Mouse (Mus musculus): ENCODE measurements around the gene D10Wsu102e. TPM values are rescaled to one million over a fixed set of nuclear protein-coding genes. Genes with fewer than 3 reads are reported as not detected.
"Not testable (repeated sequence)": the region's sequence is repeated elsewhere in the genome, so short reads cannot be mapped to it uniquely, and the experiment has no call there.

D10Wsu102e gene
- polyA plus RNA-seq, 1 experiment from 2014 or later: 0.20 TPM

DNA sequence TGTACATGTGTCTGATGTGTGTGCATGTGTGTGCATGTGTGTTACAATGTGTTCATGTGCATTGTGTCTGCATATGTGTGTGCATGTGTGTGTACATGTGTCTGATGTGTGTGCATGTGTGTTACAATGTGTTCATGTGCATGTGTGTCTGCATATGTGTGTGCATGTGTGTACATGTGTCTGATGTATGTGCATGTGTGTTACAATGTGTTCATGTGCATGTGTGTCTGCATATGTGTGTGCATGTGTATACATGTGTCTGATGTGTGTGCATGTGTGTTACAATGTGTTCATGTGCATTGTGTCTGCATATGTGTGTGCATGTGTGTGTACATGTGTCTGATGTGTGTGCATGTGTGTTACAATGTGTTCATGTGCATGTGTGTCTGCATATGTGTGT is 164.2 kb downstream of the D10Wsu102e start:
- not testable (repeated sequence) for H3K27me3 ChIP-seq (ENCODE audit: control insufficient read depth, insufficient read depth, low read depth, low read length); H3K9me3 ChIP-seq (replicated peaks; ENCODE audit: control insufficient read depth, low read length); H3K27ac ChIP-seq (ENCODE audit: low read length); H3K36me3 ChIP-seq (ENCODE audit: control insufficient read depth, insufficient read depth); H3K4me1 ChIP-seq (ENCODE audit: control insufficient read depth, low read depth, low read length); H3K4me2 ChIP-seq (ENCODE audit: low read depth, low read length); H3K9ac ChIP-seq (ENCODE audit: low read depth, low read length); H3K4me3 ChIP-seq (ENCODE audit: low read depth, low read length); ATAC-seq (ENCODE audit: low read depth)

DNA sequence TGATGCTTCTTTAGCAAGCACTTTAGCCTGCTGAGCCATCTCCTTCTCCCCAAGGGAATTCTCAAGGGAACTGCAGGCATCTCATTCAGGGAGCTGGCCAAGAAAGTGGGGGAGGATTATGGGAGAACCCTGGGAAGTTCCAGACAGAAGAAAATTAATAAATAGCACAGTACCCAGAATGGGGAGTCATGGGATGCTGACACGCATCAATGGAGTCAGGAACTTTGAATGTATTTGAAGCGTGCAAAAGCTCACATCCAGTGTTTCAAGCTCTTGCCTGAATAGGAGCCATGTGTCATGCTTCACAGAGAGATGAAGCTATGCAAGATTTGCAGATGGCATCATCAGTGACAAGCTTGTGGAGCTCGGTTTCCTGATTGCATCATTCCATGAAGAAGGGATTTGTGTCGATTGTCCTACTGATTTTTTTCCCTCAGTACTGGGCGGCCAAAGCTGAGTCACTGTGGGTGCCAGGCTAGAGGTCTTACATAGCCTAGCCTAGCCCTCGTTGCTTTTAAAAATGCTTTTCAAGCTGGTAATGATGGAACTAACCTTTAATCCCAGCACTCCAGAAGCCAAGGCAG is 170.5 kb downstream of the D10Wsu102e start:
- 59% methylated on average over 6 of the region's 6 CpGs for WGBS (ENCODE audit: insufficient replicate concordance)
- H3K27ac ChIP-seq (ENCODE audit: low read length): no peak overlapping the region
- no peak for ATAC-seq (ENCODE audit: low read depth)
- peaks cover 25% of the 10 kb centered on the region for H3K27me3 ChIP-seq (ENCODE audit: control insufficient read depth, insufficient read depth, low read depth, low read length)
- H3K4me1 ChIP-seq (ENCODE audit: control insufficient read depth, low read depth, low read length): no peaks in the 10 kb centered on the region
- no peak overlapping the region for H3K4me2 ChIP-seq (ENCODE audit: low read depth, low read length)
- no peak overlapping the region for H3K4me3 ChIP-seq (ENCODE audit: low read depth, low read length)
- no peaks in the 10 kb centered on the region for H3K9me3 ChIP-seq (replicated peaks; ENCODE audit: control insufficient read depth, low read length)
- no peaks in the 10 kb centered on the region for H3K36me3 ChIP-seq (ENCODE audit: control insufficient read depth, insufficient read depth)
- no peak overlapping the region for H3K9ac ChIP-seq (ENCODE audit: low read depth, low read length)

DNA sequence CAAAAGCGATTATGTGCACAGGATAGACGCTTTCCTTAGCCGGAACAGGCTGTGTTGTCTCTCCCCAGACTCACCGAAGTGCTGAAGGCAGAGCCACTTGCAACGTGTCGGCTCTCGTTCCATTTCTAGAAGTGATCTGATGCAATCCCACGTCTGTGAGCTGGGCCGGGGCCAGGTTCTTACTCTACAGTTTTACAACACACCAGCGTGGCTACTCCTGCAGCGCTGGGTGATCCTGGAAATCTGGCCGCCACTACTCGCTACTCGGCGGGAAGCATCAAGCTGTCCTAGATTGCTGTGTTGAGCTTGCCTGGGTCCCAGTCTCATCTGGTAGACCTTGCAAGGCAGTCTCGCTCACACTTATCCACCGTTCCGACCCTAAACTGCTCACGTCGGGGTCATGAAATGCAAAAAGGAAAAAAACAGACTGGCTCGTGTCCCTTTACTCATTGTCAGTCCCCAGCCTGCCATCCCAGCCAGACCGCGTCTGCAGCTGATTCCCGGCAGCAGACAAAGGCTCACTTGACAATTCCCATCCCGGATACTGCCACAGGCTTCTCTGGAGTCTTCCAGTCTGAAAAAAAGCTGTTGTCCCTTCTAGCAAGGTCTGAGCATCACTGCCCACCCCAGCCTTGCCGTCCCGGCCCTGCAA is 173.4 kb downstream of the D10Wsu102e start:
- 5% methylated on average over 27 of the region's 27 CpGs for WGBS (ENCODE audit: insufficient replicate concordance)

DNA sequence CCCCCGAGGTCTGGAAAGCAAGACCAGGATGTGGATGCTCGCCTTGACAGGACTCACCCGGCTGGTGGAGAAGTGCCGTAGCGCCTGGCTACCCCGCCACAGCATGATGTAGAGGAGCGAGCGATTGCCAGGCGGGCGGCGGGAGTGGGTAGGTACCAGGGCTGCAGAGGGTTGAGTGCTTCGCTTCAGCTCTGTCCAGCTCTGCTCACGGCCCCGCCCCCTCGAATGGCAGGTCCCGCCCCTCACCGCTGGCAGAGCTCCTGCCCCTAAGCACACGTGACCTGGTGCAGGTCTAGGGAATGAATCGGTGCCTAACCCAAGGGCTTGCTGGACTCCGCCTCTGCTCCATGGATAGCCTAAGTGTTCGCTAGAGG is 173.9 kb downstream of the D10Wsu102e start, which contains the start of gene Aldh1l2:
Gene Aldh1l2, minus strand, starts transcription at position 231 of the 374 bp plus-strand sequence.
- Histone ChIP-seq H3K27ac (ENCODE audit: low read length) (no peak within 1 kb of the TSS), H3K4me2 (ENCODE audit: low read depth, low read length) (peak within 1 kb of the TSS; percentile 71), H3K9me3 (replicated peaks; ENCODE audit: control insufficient read depth, low read length) (no peaks in the 10 kb centered on the region), H3K9ac (ENCODE audit: low read depth, low read length) (no peak within 1 kb of the TSS), H3K27me3 (ENCODE audit: control insufficient read depth, insufficient read depth, low read depth, low read length) (peaks cover 25% of the 10 kb centered on the region), H3K36me3 (ENCODE audit: control insufficient read depth, insufficient read depth) (no peaks in the 10 kb centered on the region), H3K4me3 (ENCODE audit: low read depth, low read length) (peak within 1 kb of the TSS; percentile 47), H3K4me1 (ENCODE audit: control insufficient read depth, low read depth, low read length) (no peaks in the 10 kb centered on the region)
- whole genome bisulfite sequencing (ENCODE audit: insufficient replicate concordance): 1% methylated on average over 21 of the region's 21 CpGs
- ATAC-seq (ENCODE audit: low read depth): peak; percentile 89

More for the DNA sequence above, 173.4 kb downstream of the D10Wsu102e start:
- Histone ChIP-seq H3K4me2 (ENCODE audit: low read depth, low read length) (peak overlapping the region; percentile 71), H3K27me3 (ENCODE audit: control insufficient read depth, insufficient read depth, low read depth, low read length) (peaks cover 25% of the 10 kb centered on the region), H3K36me3 (ENCODE audit: control insufficient read depth, insufficient read depth) (no peaks in the 10 kb centered on the region), H3K27ac (ENCODE audit: low read length) (no peak overlapping the region), H3K4me1 (ENCODE audit: control insufficient read depth, low read depth, low read length) (no peaks in the 10 kb centered on the region), H3K9me3 (replicated peaks; ENCODE audit: control insufficient read depth, low read length) (no peaks in the 10 kb centered on the region), H3K9ac (ENCODE audit: low read depth, low read length) (no peak overlapping the region), H3K4me3 (ENCODE audit: low read depth, low read length) (peak overlapping the region; percentile 47)
- ATAC-seq (ENCODE audit: low read depth): peak; percentile 38; the same call in 1 of the 2 replicates

DNA sequence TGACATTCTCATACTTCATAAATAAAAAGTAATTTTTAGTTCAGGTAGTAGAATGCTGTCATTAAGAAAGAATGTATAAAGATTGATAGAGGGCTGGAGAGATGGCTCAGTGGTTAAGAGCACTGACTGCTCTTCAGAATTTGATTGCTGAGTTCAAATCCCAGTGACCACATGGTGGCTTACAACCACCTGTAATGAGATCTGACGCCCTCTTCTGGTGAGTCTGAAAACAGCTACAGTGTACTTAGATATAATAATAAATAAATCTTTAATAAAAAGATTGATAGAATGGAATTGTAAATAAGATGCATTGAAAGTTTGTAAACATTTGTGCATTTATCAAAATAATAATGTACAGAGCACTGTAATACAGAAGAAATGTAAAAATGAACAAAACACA is 176.4 kb downstream of the D10Wsu102e start:
- H3K27me3 ChIP-seq (ENCODE audit: control insufficient read depth, insufficient read depth, low read depth, low read length): peaks cover 25% of the 10 kb centered on the region
- H3K4me1 ChIP-seq (ENCODE audit: control insufficient read depth, low read depth, low read length): no peaks in the 10 kb centered on the region
- WGBS (ENCODE audit: insufficient replicate concordance): 12% methylated on average over 1 of the region's 1 CpGs
- H3K9me3 ChIP-seq (replicated peaks; ENCODE audit: control insufficient read depth, low read length): no peaks in the 10 kb centered on the region
- no peak overlapping the region for H3K9ac ChIP-seq (ENCODE audit: low read depth, low read length)
- H3K36me3 ChIP-seq (ENCODE audit: control insufficient read depth, insufficient read depth): no peaks in the 10 kb centered on the region
- no peak overlapping the region for H3K4me3 ChIP-seq (ENCODE audit: low read depth, low read length)
- ATAC-seq (ENCODE audit: low read depth): no peak
- no peak overlapping the region for H3K4me2 ChIP-seq (ENCODE audit: low read depth, low read length)
- no peak overlapping the region for H3K27ac ChIP-seq (ENCODE audit: low read length)

Other genes starting within 250 kb of the D10Wsu102e start
- gene Slc41a2, start 22.3 kb upstream of the D10Wsu102e start, polyA plus RNA-seq (2015; fragmentation: Nextera tagmentation; extraction: Ambion mirVana): 0.15 TPM in 1 of 2 replicates, not detected in the other
- 0.36 and 0.44 TPM in 2 replicates for gene Aldh1l2, start 173.9 kb downstream of the D10Wsu102e start, polyA plus RNA-seq (2015; fragmentation: Nextera tagmentation; extraction: Ambion mirVana)
- 9.2 and 10.0 TPM in 2 replicates for gene Washc4, start 183.5 kb downstream of the D10Wsu102e start, polyA plus RNA-seq (2015; fragmentation: Nextera tagmentation; extraction: Ambion mirVana)

All from liver, embryonic 16.5 days (tissue).